Mouse (Mus musculus): ENCODE results near the gene Ntn1. TPM values are rescaled to one million over a fixed set of nuclear protein-coding genes. Genes with fewer than 3 reads are reported as not detected.

Ntn1 gene
- polyA plus RNA-seq, 1 experiment, result 6.1 TPM

DNA sequence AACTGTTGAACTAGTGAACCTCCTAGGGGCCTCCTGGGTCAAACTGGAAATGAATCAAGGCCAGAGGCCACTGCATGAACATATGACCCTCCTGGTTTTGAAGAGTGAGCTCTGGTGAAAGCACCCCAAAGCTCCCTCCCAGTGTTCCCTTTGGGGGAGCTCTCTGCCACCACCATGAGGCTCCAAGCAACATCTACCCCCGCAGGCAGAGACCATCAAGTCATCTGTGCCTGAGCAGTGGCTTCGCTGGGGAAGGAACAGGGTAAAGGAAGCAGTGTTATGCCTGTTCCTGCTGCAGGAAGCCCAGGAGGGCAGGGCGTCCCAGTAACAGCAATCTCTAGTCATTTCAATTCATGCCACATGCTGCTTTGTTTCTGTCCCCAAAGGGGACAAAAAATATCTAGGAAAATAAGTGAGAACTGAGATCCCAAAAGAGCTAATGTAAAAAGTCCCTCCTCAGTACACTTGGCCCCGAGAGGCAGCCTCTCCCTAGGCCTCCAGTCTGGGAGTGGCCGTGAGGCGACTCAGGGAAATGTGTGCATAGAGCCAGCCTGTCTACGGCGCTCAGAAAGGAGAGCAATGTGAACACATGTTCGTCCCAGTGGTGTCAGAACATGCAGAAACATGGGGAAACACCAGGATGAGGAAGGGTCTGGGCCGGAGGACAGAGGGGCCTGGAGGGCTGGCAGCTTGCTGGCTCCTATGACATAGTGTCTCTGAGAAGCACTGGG is 139.3 kb downstream of the Ntn1 start:
- no peak for TF ChIP-seq CTCF (IDR thresholded peaks at IDR 0.05; ENCODE audit: borderline replicate concordance, insufficient read depth, low read length)
- TF ChIP-seq POLR2A (IDR thresholded peaks at IDR 0.05; ENCODE audit: low read depth, low read length), result no peak
- H3K27ac ChIP-seq (ENCODE audit: insufficient read depth, low read length), result no peak overlapping the region
- no peaks in the 10 kb centered on the region for H3K4me1 ChIP-seq (ENCODE audit: control insufficient read depth, insufficient read depth, low read length)
- H3K4me3 ChIP-seq (ENCODE audit: insufficient read depth, low read length), result no peak overlapping the region

DNA sequence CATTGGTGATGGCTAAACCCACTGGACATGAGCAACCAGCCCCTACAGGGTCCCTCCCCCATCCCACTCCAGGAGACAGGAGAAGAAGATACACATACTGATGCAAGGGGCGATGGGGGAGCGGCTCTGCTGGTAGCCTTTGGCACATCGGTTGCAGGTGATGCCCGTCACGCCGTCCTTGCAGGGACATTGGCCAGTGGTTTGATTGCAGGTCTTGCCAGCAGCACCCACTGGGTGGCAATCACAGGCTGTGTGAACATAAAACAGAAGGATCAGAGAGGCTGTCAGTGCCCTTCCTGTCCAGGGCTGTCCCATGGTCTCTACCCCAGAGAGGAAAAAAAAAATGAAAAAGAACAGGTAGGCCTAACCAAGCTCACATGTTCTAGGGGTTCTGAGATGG is 140.2 kb downstream of the Ntn1 start:
- no peak overlapping the region for H3K4me3 ChIP-seq (ENCODE audit: insufficient read depth, low read length)
- no peak for TF ChIP-seq CTCF (IDR thresholded peaks at IDR 0.05; ENCODE audit: borderline replicate concordance, insufficient read depth, low read length)
- no peak for TF ChIP-seq POLR2A (IDR thresholded peaks at IDR 0.05; ENCODE audit: low read depth, low read length)
- H3K27ac ChIP-seq (ENCODE audit: insufficient read depth, low read length), result no peak overlapping the region
- no peaks in the 10 kb centered on the region for H3K4me1 ChIP-seq (ENCODE audit: control insufficient read depth, insufficient read depth, low read length)

DNA sequence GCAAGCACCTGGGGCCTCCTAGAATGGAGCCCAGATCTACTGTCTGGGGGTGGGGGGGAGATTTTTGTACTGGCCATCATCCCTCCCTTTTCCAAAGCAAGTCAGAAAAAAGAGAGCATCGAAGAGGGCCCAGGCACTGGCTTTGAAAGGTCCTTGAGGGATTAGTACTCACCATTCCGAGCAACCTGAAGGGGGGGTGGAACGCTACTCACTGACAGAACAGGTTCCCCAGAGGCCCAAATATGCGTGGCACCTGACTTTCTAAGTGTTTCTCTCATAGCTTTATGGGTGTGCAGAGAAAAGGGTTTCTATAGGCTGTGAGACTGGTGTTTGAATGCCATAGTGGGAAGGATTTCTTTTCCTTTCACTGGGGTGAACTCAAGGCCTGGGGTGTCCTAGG is 142.1 kb downstream of the Ntn1 start:
- H3K4me1 ChIP-seq (ENCODE audit: control insufficient read depth, insufficient read depth, low read length), result no peaks in the 10 kb centered on the region
- H3K4me3 ChIP-seq (ENCODE audit: insufficient read depth, low read length), result no peak overlapping the region
- no peak overlapping the region for H3K27ac ChIP-seq (ENCODE audit: insufficient read depth, low read length)
- TF ChIP-seq CTCF (IDR thresholded peaks at IDR 0.05; ENCODE audit: borderline replicate concordance, insufficient read depth, low read length) (no peak), POLR2A (IDR thresholded peaks at IDR 0.05; ENCODE audit: low read depth, low read length) (no peak)

DNA sequence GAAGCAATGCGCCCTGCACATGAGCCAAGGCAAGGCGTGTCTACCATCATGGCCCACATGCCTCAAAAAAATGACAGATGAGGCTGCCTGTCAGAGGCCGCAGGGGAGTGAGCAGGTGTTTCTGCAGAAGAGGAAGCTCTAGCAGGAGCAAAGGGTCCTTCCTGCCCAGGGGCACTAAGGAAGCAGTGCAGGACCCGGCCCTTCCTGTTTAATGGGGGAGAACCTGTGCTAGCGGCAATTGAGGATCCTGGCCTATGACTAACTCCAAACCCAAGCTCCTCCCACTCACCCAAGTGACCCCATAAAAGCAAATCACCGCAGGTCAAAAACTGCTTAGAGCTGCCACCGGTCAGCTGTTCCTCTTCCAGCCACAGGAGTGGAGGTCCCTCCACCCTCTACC is 147.1 kb downstream of the Ntn1 start:
- no peak overlapping the region for H3K27ac ChIP-seq (ENCODE audit: insufficient read depth, low read length)
- TF ChIP-seq CTCF (IDR thresholded peaks at IDR 0.05; ENCODE audit: borderline replicate concordance, insufficient read depth, low read length), result no peak
- no peak for TF ChIP-seq POLR2A (IDR thresholded peaks at IDR 0.05; ENCODE audit: low read depth, low read length)
- no peaks in the 10 kb centered on the region for H3K4me1 ChIP-seq (ENCODE audit: control insufficient read depth, insufficient read depth, low read length)
- no peak overlapping the region for H3K4me3 ChIP-seq (ENCODE audit: insufficient read depth, low read length)

DNA sequence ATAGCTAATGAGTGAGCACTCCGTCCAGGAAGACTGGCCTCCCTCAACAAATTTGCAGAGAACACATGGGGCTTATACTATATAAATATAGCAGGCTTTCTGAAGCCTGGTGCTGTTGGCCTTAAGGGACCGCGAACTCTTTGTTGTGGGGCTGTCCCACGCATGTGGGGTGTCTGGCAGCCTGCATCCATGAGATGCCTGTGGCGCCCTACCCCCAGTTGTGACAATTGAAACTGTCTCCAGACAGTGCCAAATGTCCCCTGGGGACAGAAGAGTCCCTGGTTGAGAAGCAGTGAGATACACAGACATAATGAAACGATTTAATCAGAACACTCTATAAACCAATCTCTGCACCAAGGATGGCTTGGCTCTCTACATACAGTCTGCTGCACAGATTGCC is 150.5 kb downstream of the Ntn1 start:
- Histone ChIP-seq H3K27ac (ENCODE audit: insufficient read depth, low read length) (no peak overlapping the region), H3K4me3 (ENCODE audit: insufficient read depth, low read length) (no peak overlapping the region), H3K4me1 (ENCODE audit: control insufficient read depth, insufficient read depth, low read length) (no peaks in the 10 kb centered on the region)
- TF ChIP-seq CTCF (IDR thresholded peaks at IDR 0.05; ENCODE audit: borderline replicate concordance, insufficient read depth, low read length) (no peak), POLR2A (IDR thresholded peaks at IDR 0.05; ENCODE audit: low read depth, low read length) (no peak)

DNA sequence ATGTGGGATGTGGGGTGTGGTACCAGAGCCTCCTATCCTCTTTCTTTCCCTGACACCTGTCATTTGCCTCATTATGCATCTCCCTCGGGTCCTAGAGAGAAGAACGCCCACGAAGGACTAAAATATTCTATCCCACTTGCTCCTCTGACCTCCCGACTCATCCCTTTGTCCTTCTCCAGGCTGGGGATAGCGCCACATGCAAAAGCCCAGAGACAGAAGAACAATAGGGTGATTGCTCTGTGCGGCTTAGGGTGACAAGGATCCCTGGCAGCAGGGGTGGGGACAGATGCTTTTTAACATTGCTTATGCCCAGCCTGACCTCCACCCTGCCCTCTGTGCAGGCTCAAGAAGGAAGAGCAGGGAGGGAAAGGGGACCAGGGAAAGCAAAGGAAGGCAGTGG is 152.7 kb downstream of the Ntn1 start:
- TF ChIP-seq POLR2A (IDR thresholded peaks at IDR 0.05; ENCODE audit: low read depth, low read length) (no peak), CTCF (IDR thresholded peaks at IDR 0.05; ENCODE audit: borderline replicate concordance, insufficient read depth, low read length) (no peak)
- Histone ChIP-seq H3K4me1 (ENCODE audit: control insufficient read depth, insufficient read depth, low read length) (no peaks in the 10 kb centered on the region), H3K4me3 (ENCODE audit: insufficient read depth, low read length) (no peak overlapping the region)

DNA sequence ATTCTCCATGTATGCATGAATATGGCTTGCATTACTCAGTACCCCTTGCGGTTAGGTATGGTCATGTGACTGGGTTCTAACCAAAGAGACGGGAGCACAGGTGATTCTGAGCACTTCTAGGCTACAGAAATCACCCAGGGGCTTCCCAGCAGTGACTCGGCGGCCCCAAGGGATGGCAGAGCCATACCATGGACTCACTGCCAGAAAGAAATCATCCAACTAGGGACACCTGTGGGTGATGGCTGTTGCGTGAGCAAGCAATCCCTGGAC is 155.7 kb downstream of the Ntn1 start:
- H3K27ac ChIP-seq (ENCODE audit: insufficient read depth, low read length), result no peak overlapping the region
- no peak for TF ChIP-seq CTCF (IDR thresholded peaks at IDR 0.05; ENCODE audit: borderline replicate concordance, insufficient read depth, low read length)
- no peak for TF ChIP-seq POLR2A (IDR thresholded peaks at IDR 0.05; ENCODE audit: low read depth, low read length)
- H3K4me1 ChIP-seq (ENCODE audit: control insufficient read depth, insufficient read depth, low read length), result no peaks in the 10 kb centered on the region
- H3K4me3 ChIP-seq (ENCODE audit: insufficient read depth, low read length), result no peak overlapping the region

More for the DNA sequence above, 152.7 kb downstream of the Ntn1 start:
- no peak overlapping the region for H3K27ac ChIP-seq (ENCODE audit: insufficient read depth, low read length)

DNA sequence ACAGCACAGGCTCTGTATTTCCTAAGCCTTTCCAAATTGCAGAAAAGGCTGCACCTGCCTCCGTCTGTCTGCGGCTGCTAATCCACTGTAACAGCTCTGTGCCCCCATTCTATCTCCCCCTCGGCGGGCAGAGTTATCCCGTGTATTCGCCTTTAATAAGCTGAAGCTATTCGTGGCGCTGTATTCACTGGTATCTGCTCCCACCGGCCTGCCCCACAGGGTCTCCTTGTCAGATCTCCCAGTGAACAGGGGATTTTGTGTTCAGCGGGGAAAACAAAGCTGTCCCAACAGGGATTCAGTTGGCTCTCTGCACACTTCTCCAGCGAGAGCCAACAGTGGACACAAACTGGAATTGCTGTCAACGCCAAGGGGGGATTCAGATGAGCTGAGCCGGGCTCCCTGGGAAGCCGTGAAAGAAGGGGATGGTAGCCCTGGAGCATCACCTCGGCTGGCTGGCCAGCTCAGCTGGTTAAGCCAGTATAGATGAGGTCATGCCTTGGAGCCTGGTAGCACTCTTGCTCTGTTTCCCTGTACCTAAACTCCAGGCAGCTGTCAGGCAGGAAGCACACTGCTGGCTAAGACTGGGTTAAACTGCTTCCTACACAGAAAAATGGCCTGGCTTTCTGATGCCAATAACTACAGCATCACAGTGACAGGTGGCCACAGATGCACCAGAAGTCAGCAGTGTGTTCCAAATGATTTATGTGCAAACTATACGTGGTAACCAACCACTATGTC is 156.2 kb downstream of the Ntn1 start:
- no peaks in the 10 kb centered on the region for H3K4me1 ChIP-seq (ENCODE audit: control insufficient read depth, insufficient read depth, low read length)
- no peak overlapping the region for H3K4me3 ChIP-seq (ENCODE audit: insufficient read depth, low read length)
- no peak overlapping the region for H3K27ac ChIP-seq (ENCODE audit: insufficient read depth, low read length)
- TF ChIP-seq CTCF (IDR thresholded peaks at IDR 0.05; ENCODE audit: borderline replicate concordance, insufficient read depth, low read length) (no peak), POLR2A (IDR thresholded peaks at IDR 0.05; ENCODE audit: low read depth, low read length) (no peak)

DNA sequence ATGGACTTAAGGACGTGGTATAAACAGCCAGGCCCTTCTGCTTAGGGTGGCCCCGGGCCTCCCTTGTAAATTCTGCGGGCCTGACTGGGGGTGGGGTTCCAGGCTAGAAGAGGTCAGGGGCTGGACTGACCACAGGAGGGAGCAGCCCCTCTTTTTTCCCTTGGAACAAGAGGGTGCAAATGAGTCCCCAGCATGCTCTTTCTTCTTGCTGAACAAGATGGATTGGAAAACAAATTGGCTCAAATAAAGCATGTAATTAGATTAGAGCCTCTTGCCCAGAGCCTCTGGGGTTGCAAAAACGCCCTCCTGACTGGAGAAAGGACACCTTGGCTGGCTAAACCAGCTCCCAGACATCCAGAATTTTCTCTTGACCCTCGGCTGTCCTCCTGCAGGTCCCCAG is 160.9 kb downstream of the Ntn1 start:
- H3K4me1 ChIP-seq (ENCODE audit: control insufficient read depth, insufficient read depth, low read length), result no peaks in the 10 kb centered on the region
- H3K27ac ChIP-seq (ENCODE audit: insufficient read depth, low read length), result no peak overlapping the region
- H3K4me3 ChIP-seq (ENCODE audit: insufficient read depth, low read length), result no peak overlapping the region
- TF ChIP-seq CTCF (IDR thresholded peaks at IDR 0.05; ENCODE audit: borderline replicate concordance, insufficient read depth, low read length) (no peak), POLR2A (IDR thresholded peaks at IDR 0.05; ENCODE audit: low read depth, low read length) (no peak)

DNA sequence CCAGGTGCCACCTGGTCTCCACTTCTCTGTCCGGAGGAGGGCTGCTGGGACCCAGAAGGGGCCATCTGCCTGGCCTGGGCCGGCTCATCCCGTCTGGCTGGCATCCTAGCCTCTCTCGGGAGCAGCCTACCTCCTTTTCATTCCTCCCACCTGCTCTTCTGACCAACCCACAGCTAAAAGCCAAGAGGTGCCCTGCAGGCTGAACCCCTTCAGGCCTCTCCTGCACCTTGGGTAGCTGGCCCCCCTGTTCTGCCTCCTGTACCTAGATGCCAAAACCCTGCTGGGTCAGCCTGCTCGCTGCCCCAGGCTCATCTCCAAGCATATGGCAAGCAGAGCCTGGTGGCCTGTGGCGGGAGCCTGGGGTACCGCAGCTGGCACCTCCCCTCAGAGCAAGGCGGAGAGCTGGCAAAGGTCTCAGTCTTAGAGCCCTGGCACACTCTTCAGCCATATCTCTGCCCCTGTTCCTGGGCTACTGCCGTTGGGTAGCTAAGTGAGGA is 167.1 kb downstream of the Ntn1 start:
- H3K4me1 ChIP-seq (ENCODE audit: control insufficient read depth, insufficient read depth, low read length), result peaks cover 8% of the 10 kb centered on the region
- no peak overlapping the region for H3K4me3 ChIP-seq (ENCODE audit: insufficient read depth, low read length)
- H3K27ac ChIP-seq (ENCODE audit: insufficient read depth, low read length), result no peak overlapping the region
- TF ChIP-seq CTCF (IDR thresholded peaks at IDR 0.05; ENCODE audit: borderline replicate concordance, insufficient read depth, low read length) (no peak), POLR2A (IDR thresholded peaks at IDR 0.05; ENCODE audit: low read depth, low read length) (no peak)

Data from embryonic fibroblast, embryonic 13.5 days (primary cell).